Mouse (Mus musculus) heart, postnatal 10 days (tissue): ENCODE data around the gene Tubg2. TPM values are rescaled to one million over a fixed set of nuclear protein-coding genes. Genes with fewer than 3 reads are reported as not detected.

Source experiments
- DNase-seq, 2 experiments: peaks; one replicate each; pipeline ENCODE4 v3.0.0; 2021
- intact Hi-C: fragments of 180-260 bp; cut with DNase I; formaldehyde crosslinking; loops from one replicate; pipeline ENCODE4 v1.15.1; 2025
- total RNA-seq, 2 experiments: library from RNA; stranded (reverse); gene quantifications; 2 replicates each; pipeline ENCODE4 v1.2.3; 2021

Gene Tubg2
- total RNA-seq, 2 experiments from 2014 or later = 3.4 to 3.5 TPM

DNA sequence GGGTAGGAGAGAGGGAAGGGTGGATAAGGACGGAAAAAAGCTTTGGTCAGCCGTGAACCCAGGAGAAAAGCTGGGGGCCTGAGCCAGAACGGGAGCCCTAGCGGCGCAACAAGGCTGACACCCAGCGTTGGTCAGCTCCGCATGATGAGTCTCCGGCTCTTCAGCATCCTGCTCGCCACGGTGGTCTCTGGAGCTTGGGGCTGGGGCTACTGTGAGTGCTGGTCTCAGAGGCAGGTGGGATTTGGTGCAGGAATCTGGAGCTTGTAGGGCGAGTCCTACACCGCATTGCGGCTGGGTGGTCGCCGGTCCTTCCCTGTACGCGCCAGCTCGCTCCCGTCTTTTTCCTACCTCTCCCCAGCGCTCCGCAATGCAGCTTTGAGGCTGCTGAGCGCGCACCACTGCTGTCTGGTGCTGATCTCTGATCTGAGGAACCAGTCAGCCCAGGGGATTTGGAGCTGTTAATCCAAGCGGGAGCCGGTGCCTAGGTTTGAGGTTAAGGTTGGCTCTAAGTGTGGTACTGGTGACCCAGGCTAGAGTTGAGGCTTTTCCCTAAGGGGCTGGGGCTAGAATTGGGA lies 20.5 kb downstream of the Tubg2 start:
- DNase-seq = peak; percentile 65 to 67
- intact Hi-C loops = loop anchor here (10.0 kb wide), 1 partner anchor 281 kb away; no protein-coding TSS in a partner anchor

DNA sequence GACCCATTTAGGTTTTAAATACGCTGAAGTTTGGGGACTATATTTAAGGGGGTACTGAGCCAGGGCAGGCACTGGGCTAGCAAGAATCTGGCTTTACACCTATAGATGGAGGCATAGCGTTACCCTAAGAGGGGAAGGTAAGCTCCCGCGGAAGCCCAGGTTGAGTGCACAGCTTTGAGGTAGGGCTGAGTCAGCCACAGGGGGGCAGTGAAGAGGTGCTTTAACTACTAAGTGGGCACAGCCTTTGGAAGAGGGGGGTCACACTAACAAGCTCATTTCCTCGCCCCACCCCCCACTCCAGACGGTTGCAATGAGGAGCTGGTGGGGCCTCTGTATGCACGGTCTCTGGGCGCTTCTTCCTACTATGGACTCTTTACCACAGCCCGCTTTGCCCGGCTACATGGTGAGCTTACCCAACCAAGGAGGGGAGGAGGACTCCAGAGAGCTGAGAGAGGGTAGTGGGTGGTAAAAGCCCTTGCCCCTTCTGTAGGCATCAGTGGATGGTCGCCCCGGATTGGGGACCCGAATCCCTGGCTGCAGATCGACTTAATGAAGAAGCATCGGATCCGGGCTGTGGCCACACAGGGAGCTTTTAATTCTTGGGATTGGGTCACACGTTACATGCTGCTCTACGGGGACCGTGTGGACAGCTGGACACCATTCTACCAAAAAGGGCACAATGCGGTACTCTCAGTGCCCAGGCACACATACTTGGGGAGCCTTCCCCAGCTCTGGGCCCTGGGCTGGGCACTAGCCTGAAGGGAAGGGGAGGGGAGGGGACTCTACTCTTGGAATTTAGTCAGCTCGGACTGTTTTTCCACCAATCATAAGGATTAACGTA lies 21.4 kb downstream of the Tubg2 start:
- peak; percentile 56 to 70 for DNase-seq
- intact Hi-C loops = loop anchor here (10.0 kb wide), 1 partner anchor 282 kb away; no protein-coding TSS in a partner anchor

DNA sequence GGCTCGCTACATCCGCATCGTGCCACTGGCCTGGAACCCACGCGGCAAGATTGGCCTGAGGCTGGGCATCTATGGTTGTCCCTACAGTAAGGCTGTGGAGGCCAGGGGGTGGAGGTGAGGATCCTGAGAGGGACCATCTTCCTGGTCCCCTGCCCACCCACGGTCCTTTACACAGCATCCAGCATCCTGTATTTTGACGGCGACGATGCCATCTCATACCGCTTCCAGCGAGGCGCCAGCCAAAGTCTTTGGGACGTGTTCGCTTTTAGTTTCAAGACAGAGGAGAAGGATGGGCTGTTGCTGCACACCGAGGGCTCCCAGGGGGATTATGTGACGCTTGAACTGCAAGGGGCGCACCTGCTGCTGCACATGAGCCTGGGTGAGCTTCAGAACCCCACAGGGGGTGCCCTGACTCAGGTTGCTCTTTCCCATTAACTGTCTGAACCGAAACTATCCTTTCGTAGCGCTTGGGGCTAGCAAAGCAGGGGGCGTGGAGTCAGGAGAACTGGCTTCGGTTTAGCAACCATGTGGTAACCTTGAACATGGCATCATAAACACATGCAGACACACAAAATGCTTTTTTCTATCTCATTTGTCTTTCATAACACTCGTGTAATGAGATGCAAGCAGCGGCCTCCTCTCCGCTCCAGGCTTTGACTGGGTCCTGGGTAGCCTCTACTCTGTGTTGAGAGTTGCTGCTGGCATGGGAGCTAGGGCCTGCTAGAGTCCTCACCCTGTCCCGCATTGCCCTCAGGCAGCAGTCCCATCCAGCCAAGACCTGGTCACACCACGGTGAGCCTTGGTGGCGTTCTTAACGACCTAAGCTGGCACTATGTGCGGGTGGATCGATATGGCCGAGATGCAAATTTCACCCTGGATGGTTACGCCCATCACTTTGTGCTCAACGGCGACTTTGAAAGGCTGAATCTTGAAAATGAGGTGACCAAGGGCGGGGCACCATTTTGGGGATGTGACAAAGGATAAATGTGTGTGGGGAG lies 22.7 kb downstream of the Tubg2 start:
- DNase-seq = no peak
- intact Hi-C loops = loop anchor here (10.0 kb wide), 1 partner anchor 284 kb away; no protein-coding TSS in a partner anchor

DNA sequence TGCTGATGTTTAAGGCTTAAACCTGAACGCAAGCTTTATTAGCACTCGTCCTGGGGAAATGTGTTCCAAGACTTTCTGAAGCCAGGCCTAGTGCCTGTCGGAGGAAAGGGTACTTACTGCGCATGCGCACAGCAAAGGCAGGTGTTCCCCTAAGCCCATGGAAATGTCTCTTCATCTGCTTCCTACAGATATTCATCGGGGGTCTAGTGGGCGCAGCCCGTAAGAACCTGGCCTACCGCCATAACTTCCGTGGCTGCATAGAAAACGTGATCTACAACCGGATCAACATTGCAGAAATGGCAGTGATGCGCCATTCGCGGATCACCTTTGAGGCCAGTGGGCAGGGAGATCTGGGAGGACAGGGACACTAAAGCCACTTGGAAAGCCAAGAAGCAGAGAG lies 23.6 kb downstream of the Tubg2 start:
- intact Hi-C loops = loop anchor here (10.0 kb wide), 1 partner anchor 285 kb away; no protein-coding TSS in a partner anchor
- DNase-seq = no peak

DNA sequence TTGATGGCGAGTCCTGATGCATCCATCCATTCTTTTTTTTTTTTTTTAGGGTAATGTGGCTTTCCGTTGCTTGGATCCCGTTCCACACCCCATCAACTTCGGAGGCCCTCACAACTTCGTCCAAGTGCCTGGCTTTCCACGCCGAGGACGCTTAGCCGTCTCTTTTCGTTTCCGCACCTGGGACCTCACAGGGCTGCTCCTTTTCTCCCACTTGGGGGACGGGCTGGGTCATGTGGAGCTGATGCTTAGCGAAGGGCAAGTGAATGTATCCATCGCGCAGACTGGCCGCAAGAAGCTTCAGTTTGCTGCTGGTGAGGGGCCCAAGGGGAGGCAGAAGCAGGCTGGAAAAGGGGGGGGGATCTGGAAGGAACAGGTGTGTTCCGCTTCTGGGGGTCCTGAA lies 24.6 kb downstream of the Tubg2 start:
- intact Hi-C loops = loop anchor here (5.0 kb wide), 1 partner anchor 198 kb away; no protein-coding TSS in a partner anchor
- DNase-seq = no peak

DNA sequence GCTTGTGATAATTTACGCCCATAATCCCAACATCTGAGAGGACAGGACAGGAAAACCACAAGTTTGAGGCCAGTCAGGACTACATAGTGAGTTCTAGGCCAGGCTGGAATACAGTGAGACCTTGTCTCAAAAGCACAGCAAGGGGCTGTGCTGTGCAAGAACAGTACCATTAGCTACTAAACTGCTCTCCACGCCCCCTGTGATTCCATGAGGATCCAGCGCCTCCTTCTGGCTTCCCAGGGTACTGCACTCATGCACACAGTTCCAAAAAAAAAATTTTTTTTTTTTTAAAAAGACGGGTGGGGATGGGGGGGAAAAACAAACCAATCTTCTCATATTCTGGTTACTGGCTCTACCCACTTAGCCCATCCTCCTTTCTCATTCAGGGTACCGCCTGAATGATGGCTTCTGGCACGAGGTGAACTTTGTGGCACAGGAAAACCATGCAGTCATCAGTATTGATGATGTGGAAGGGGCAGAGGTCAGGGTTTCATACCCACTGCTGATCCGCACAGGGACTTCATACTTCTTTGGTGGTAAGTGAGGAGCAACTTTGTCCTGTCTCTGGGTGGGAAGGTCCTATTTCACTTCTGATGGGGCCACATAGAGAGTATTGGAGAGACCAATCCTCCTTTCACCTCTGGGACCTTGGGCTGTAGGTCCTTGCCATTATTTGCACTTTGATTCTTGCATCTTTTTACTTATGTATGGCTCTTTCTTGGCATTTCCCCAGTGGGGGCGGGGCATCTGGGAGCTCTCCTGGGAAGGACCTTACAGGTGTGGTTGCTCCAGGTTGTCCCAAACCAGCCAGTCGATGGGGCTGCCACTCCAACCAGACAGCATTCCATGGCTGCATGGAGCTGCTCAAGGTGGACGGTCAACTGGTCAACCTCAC lies 25.4 kb downstream of the Tubg2 start:
- intact Hi-C loops = loop anchor here (5.0 kb wide), 1 partner anchor 199 kb away; no protein-coding TSS in a partner anchor

DNA sequence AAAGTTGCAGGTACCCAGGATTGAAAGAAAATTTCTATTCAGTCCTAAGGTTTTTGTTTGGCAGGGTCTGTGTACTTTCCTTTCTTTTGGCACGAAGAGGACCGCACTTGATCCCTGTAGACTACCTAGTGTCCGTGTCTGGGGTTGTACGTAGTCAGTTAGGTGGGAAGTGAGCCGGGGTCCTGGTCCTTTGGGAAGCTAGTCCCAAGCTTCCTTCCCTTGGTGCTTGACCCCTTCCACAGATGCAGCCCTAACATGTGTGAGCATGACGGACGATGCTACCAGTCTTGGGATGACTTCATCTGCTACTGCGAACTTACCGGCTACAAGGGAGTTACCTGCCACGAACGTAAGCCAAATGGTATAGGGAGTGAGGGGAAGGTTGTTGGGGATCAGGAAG lies 26.3 kb downstream of the Tubg2 start:
- no peak for DNase-seq
- intact Hi-C loops = loop anchor here (5.0 kb wide), 1 partner anchor 200 kb away; no protein-coding TSS in a partner anchor

More for the DNA sequence above, 25.4 kb downstream of the Tubg2 start:
- peak; percentile 67 to 89 for DNase-seq

DNA sequence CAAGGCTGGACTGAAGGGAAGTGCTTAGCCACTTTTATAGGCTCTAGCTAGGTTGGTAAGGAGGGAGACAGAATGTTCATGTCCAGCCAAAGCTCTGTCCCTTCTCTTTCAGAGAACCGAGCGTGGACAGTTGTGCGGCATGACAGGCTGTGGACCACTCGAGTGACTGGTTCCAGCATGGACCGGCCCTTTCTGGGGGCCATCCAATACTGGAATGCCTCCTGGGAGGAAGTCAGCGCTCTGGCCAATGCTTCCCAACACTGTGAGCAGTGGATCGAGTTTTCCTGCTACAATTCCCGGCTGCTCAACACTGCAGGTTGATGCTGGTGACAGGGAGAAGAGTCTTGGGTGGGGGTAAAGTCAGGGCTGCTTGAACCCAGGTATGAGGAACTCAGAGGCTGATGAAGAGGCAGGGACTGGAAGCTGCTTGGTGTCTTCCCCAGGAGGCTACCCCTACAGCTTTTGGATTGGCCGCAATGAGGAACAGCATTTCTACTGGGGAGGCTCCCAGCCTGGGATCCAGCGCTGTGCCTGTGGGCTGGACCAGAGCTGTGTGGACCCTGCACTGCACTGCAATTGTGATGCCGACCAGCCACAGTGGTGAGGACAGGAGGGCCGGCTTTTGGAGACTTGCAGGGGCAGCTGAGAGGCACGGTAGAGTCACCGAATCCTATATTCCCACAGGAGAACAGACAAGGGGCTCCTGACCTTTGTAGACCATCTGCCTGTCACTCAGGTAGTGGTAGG lies 27.2 kb downstream of the Tubg2 start:
- intact Hi-C loops = loop anchor here (5.0 kb wide), 1 partner anchor 201 kb away; no protein-coding TSS in a partner anchor
- peak; percentile 58 to 65 for DNase-seq

DNA sequence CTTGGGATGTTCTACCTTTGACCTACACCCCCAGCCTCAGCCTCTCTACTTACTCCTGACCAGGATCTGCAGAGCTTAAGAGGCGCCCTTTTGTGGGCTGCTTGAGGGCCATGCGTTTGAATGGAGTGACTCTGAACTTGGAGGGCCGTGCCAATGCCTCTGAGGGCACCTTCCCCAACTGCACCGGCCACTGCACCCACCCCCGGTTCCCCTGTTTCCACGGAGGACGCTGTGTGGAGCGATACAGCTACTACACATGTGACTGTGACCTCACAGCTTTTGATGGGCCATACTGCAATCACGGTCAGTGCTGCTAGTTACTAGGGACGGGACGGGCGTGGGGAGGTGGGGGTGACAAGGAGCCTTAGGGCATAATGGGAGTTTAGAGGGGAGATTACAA lies 29.3 kb downstream of the Tubg2 start:
- DNase-seq = no peak
- intact Hi-C loops = loop anchor here (5.0 kb wide), 1 partner anchor 203 kb away; no protein-coding TSS in a partner anchor

DNA sequence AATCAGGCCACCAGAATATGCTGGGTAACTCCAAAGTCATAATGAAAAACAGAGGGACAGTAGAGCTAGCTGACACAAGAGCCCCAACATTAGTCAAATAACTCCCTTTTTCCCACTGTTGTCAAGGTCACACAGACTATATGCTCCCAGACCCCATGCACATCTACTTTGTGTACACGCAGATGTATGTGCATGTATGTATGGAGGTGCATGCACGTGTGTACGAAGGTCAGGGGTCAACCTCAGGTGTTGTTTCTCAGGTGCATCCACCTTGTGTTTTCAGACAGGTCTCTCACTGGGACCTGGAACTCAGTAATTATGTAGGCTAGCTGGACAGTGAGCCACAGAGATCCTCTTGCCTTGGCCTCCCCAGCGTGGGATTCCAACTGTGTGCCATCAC lies 29.7 kb downstream of the Tubg2 start:
- intact Hi-C loops = no loop called here
- no peak for DNase-seq

DNA sequence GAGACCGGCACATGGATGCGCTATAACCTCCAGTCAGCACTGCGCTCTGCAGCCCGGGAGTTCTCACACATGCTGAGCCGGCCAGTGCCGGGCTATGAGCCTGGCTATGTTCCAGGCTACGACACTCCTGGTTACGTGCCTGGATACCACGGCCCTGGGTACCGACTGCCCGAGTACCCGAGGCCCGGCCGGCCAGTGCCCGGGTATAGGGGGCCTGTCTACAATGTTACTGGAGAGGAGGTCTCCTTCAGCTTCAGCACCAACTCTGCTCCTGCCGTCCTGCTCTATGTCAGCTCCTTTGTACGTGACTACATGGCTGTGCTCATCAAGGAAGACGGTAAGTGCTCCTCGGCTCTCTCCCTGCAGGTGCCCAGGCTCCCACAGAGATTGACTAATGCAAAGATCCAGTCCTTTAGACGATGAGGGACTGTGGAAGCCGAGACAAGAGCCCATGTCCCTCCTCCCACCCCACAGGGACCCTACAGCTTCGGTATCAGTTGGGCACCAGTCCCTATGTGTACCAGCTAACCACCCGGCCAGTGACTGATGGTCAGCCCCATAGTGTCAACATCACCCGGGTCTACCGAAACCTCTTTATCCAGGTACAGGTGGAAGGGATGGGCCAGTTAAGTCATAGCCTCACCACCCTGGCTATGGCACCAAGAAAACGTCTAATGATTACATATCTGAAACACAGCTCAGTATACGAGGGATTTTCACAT lies 31.0 kb downstream of the Tubg2 start:
- DNase-seq = no peak
- intact Hi-C loops = no loop called here

DNA sequence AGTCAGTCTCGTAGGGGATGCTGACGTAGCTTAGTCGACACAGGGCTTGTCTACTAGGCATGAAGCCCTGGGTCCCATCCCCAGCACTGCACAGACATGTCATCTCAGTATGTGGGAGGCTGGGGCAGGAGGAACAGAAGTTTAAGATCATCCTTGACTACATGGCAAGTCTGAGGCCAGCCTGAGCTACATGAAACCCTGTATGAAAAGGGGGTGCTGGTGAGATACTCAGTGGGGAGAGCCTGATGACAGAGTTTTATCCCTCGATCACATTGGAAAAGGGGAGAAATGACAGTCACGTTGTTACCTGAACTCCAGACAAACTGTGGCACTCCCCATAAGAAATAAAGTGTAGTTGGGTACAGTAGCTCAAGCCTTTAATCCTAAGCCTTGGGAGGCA lies 31.8 kb downstream of the Tubg2 start:
- intact Hi-C loops = no loop called here
- DNase-seq = no peak

DNA sequence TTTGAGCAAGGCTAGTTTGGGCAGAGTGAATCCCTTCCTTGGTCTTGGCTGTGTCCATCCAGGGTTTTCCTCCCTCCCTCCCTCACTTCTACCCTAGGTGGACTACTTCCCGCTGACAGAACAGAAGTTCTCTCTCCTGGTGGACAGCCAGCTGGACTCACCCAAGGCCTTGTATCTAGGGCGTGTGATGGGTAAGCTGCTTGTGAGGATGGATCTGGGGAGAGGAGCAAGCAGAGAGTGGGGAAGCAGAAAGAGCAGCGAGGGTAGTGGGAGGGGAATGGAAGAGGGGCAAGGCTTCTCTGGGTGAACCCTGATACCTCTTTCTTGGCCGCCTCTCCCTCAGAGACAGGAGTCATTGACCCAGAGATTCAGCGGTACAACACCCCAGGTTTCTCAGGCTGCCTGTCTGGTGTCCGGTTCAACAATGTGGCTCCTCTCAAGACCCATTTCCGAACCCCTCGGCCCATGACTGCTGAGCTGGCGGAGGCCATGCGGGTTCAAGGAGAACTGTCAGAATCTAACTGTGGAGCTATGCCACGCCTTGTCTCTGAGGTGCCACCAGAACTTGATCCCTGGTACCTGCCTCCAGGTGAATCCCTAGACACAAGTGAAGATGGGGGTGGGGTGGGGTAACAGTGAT lies 32.6 kb downstream of the Tubg2 start:
- intact Hi-C loops = no loop called here

DNA sequence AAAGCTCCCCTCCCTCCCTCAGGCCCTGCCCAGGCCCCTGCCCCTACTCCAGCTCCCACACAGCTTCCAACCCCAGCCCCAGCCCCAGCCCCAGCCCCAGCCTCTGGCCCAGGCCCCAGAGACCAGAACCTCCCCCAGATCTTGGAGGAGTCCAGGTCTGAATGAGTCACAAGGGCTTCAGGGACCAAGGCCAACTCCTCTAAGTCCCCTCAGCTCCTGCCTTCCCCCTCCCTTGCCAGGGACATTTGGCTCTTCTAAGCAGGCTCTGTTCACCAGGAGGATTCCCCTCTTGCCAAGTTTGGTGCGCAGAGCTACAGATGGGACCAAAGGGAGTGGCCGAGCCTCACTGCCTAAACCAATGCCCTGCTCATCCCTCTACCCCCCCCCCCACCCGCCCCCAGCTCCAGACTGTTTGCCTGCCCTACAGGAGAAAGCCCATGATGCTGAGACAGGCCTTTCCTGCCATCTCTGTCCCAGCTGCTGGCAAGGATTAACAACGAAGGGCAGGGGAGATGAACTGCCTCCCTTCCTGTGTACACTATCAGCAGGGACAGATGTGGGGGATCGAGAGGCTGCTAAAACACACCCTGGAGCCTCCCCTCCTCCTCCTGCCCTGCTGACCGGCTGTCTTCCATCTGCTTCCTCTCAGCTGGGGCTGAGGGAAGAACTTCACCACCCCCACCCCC lies 33.9 kb downstream of the Tubg2 start:
- intact Hi-C loops = no loop called here

More for the DNA sequence above, 32.6 kb downstream of the Tubg2 start:
- DNase-seq = peak in 1 of 2 experiments; percentile 45

DNA sequence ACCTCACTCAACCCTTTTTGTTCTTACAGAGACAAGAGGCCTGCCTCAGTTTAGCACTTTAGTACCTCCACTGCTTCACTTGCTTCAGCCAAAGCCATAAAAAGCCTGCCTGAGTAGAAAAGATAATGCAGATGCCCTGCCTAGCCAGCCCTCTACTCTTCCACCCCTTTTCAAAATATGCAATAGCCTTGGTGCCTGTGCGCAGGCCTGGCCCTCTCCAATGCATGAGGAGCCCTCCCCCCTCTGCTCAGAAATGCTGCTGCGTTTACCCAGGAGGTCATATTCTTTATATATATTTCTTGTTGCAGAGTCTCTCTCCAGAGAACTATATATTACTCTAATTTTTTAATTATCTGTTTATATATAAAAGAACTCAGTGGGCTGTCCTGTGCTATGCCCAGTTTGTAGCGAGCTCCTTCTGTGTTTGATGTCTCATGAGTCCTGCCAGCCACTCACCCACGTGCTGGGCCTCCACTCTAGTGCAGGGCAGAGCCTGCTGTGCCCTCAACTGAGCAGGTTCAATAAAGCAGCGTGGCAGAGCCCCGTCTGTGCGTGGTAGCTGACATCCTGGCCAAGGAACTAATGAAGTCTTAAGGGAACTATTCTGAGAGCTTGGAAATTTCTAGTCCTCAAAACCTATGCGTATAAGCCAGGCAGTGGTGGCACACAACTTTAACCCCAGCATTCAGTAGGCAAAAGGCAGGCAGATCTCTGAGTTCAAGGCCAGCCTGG lies 34.6 kb downstream of the Tubg2 start:
- DNase-seq = no peak
- intact Hi-C loops = no loop called here

More for the DNA sequence above, 33.9 kb downstream of the Tubg2 start:
- peak; percentile 81 for DNase-seq
